ENCODE assay signal across 9 mouse cellular contexts in the genomic region with DNA sequence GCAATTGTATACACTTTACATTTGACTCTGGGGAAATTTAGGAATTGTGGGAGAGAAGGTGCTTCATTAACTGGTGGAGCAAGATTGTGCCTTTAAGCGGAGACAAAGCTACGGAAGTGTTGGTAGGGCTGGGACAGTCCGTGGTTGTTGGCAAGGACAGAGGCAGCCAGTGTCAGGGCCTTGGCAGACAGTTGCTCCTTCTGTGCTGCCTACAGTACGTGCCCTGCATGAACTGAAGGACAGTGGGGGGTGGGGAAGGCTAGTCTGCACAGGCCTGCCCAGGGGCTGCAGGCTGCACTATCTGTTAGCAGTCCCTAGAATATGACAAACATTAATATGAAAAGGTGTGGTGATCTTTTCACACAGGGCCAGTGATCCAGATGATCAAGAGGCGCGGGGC.
DNase-seq lines count a peak whose midpoint lies in the region; ATAC-seq lines count a peak whose summit lies in the region.
"Had no signal": no experiment of that assay in that cellular context is flagged by ENCODE, and none has a peak within 500 bp of the region (broad histone marks: within the 10 kb centered on the region; RNA-seq: fewer than 3 reads in every experiment).

No protein-coding gene starts in this region.

- H3K27me3 ChIP-seq in forebrain, embryonic 13.5 days: no peaks in the 10 kb centered on the region
- H3K27me3 ChIP-seq in forebrain, embryonic 10.5 days (ENCODE audit: poor library complexity, severe bottlenecking): no peaks in the 10 kb centered on the region
- H3K27me3 ChIP-seq in hindbrain, embryonic 15.5 days: no peaks in the 10 kb centered on the region
- H3K27me3 ChIP-seq in neural tube, embryonic 12.5 days (replicated peaks): no peaks in the 10 kb centered on the region
- H3K27me3 ChIP-seq in kidney, embryonic 14.5 days (ENCODE audit: control insufficient read depth, insufficient read depth, low read length): no peaks in the 10 kb centered on the region
- no peaks in the 10 kb centered on the region for H3K27me3 ChIP-seq in kidney, embryonic 15.5 days
- H3K27me3 ChIP-seq: liver, embryonic 15.5 days had no signal

- no peak overlapping the region for H3K9ac ChIP-seq in forebrain, embryonic 13.5 days
- H3K9ac ChIP-seq in hindbrain, embryonic 15.5 days: no peak overlapping the region
- H3K9ac ChIP-seq in neural tube, embryonic 12.5 days: no peak overlapping the region
- H3K9ac ChIP-seq in kidney, embryonic 14.5 days (ENCODE audit: low read depth, low read length): no peak overlapping the region
- H3K9ac ChIP-seq in kidney, embryonic 15.5 days: no peak overlapping the region
- H3K9ac ChIP-seq: liver, embryonic 15.5 days had no signal

- H3K27ac ChIP-seq in forebrain, embryonic 13.5 days: no peak overlapping the region
- no peak overlapping the region for H3K27ac ChIP-seq in forebrain, embryonic 10.5 days
- H3K27ac ChIP-seq in hindbrain, embryonic 15.5 days (replicated peaks): peak overlapping the region; percentile 63
- H3K27ac ChIP-seq in neural tube, embryonic 12.5 days: no peak overlapping the region
- H3K27ac ChIP-seq in kidney, embryonic 14.5 days (ENCODE audit: low read depth, low read length): no peak overlapping the region
- H3K27ac ChIP-seq in kidney, embryonic 15.5 days: no peak overlapping the region
- H3K27ac ChIP-seq: liver, embryonic 15.5 days had no signal

- H3K4me3 ChIP-seq in forebrain, embryonic 13.5 days: no peak overlapping the region
- H3K4me3 ChIP-seq in forebrain, embryonic 10.5 days: no peak overlapping the region
- no peak overlapping the region for H3K4me3 ChIP-seq in hindbrain, embryonic 15.5 days
- H3K4me3 ChIP-seq in neural tube, embryonic 12.5 days: no peak overlapping the region
- H3K4me3 ChIP-seq in kidney, embryonic 14.5 days (ENCODE audit: low read length): no peak overlapping the region
- no peak overlapping the region for H3K4me3 ChIP-seq in kidney, embryonic 15.5 days (replicated peaks)
- H3K4me3 ChIP-seq: liver, embryonic 15.5 days had no signal

- peak; percentile 95 for ATAC-seq in forebrain, embryonic 13.5 days
- ATAC-seq in hindbrain, embryonic 15.5 days (ENCODE audit: low FRiP score, low read depth): peak; percentile 96
- ATAC-seq in neural tube, embryonic 12.5 days (ENCODE audit: low FRiP score, low read depth): peak; percentile 84
- no peak for ATAC-seq in kidney, embryonic 14.5 days (ENCODE audit: low FRiP score, low TSS enrichment)
- no peak for ATAC-seq in kidney, embryonic 15.5 days (replicated peaks; ENCODE audit: low FRiP score)

- no peak for DNase-seq in forebrain, embryonic 10.5 days (ENCODE audit: extremely low spot score, low spot score)
- peak; percentile 26 for DNase-seq in cerebellum, adult 9-10 months
- no peak for DNase-seq in urinary bladder, postnatal 10 days (ENCODE audit: low spot score)

- H3K4me1 ChIP-seq in forebrain, embryonic 13.5 days: peaks cover 9% of the 10 kb centered on the region
- H3K4me1 ChIP-seq in forebrain, embryonic 10.5 days: peaks cover 3% of the 10 kb centered on the region; the same call in 1 of the 2 replicates
- peaks cover 10% of the 10 kb centered on the region for H3K4me1 ChIP-seq in hindbrain, embryonic 15.5 days (replicated peaks)
- H3K4me1 ChIP-seq in neural tube, embryonic 12.5 days: no peaks in the 10 kb centered on the region
- no peaks in the 10 kb centered on the region for H3K4me1 ChIP-seq in kidney, embryonic 14.5 days (ENCODE audit: control insufficient read depth, insufficient read depth, low read length)
- H3K4me1 ChIP-seq in kidney, embryonic 15.5 days: no peaks in the 10 kb centered on the region
- H3K4me1 ChIP-seq: liver, embryonic 15.5 days had no signal

- no peak overlapping the region for H3K4me2 ChIP-seq in forebrain, embryonic 13.5 days
- H3K4me2 ChIP-seq in hindbrain, embryonic 15.5 days: no peak overlapping the region
- H3K4me2 ChIP-seq in neural tube, embryonic 12.5 days (replicated peaks): no peak overlapping the region
- no peak overlapping the region for H3K4me2 ChIP-seq in kidney, embryonic 14.5 days (replicated peaks; ENCODE audit: low read depth, low read length)
- H3K4me2 ChIP-seq in kidney, embryonic 15.5 days: no peak overlapping the region
- H3K4me2 ChIP-seq: liver, embryonic 15.5 days had no signal

- no peaks in the 10 kb centered on the region for H3K9me3 ChIP-seq in forebrain, embryonic 13.5 days (replicated peaks)
- no peaks in the 10 kb centered on the region for H3K9me3 ChIP-seq in forebrain, embryonic 10.5 days
- H3K9me3 ChIP-seq in hindbrain, embryonic 15.5 days: no peaks in the 10 kb centered on the region
- H3K9me3 ChIP-seq in neural tube, embryonic 12.5 days: no peaks in the 10 kb centered on the region
- no peaks in the 10 kb centered on the region for H3K9me3 ChIP-seq in kidney, embryonic 14.5 days (ENCODE audit: control insufficient read depth, low read length)
- H3K9me3 ChIP-seq in kidney, embryonic 15.5 days (replicated peaks): no peaks in the 10 kb centered on the region
- H3K9me3 ChIP-seq: liver, embryonic 15.5 days had no signal

- 47% methylated on average over 6 of the region's 6 CpGs for WGBS in forebrain, embryonic 13.5 days
- 78% methylated on average over 6 of the region's 6 CpGs for WGBS in forebrain, embryonic 10.5 days
- 50% methylated on average over 6 of the region's 6 CpGs for WGBS in hindbrain, embryonic 15.5 days
- WGBS in neural tube, embryonic 12.5 days: 77% methylated on average over 6 of the region's 6 CpGs
- 84% methylated on average over 6 of the region's 6 CpGs for WGBS in kidney, embryonic 14.5 days
- WGBS in kidney, embryonic 15.5 days: 81% methylated on average over 6 of the region's 6 CpGs

- H3K36me3 ChIP-seq in forebrain, embryonic 13.5 days (ENCODE audit: poor library complexity, severe bottlenecking): no peaks in the 10 kb centered on the region
- H3K36me3 ChIP-seq in forebrain, embryonic 10.5 days (replicated peaks): no peaks in the 10 kb centered on the region
- no peaks in the 10 kb centered on the region for H3K36me3 ChIP-seq in hindbrain, embryonic 15.5 days
- no peaks in the 10 kb centered on the region for H3K36me3 ChIP-seq in neural tube, embryonic 12.5 days
- no peaks in the 10 kb centered on the region for H3K36me3 ChIP-seq in kidney, embryonic 14.5 days (ENCODE audit: control insufficient read depth, insufficient read depth, low read length)
- H3K36me3 ChIP-seq in kidney, embryonic 15.5 days: no peaks in the 10 kb centered on the region
- H3K36me3 ChIP-seq: liver, embryonic 15.5 days had no signal

Comparison
In these comparisons a context has a peak if more than half of its experiments do, and no peak if none do; other contexts are left out.
1. ATAC-seq: peak in forebrain, embryonic 13.5 days (single experiment), hindbrain, embryonic 15.5 days (single experiment) and neural tube, embryonic 12.5 days (single experiment); none in kidney, embryonic 14.5 days (single experiment) and kidney, embryonic 15.5 days (single experiment).